Mouse (Mus musculus): Measurements from ENCODE around the gene F3. TPM values are rescaled to one million over a fixed set of nuclear protein-coding genes. Genes with fewer than 3 reads are reported as not detected.

F3 gene
- polyA plus RNA-seq, 1 experiment from 2014 or later = 7.3 TPM

DNA sequence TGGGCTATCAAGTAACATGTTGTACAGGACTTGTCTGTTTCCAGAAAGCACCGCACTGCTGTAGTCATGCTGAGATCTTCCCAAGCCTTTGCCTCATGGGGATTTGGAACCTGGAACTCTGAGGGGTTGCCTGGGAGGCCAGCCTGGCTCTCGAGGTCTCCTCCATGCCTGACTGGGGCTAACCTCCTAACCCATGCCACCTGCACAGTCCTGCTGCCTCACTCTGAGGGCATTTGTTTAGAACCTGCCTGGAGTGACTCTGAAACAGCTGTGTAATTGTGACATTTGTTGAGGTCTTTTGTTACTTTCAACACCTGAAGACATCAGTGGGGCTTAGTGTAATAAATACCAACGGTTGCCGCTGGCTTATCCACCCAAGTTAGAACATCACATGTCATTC lies 11.1 kb upstream of the F3 start:
- no peak overlapping the region for H3K9ac ChIP-seq
- no peak overlapping the region for H3K4me3 ChIP-seq (replicated peaks)
- no peak overlapping the region for H3K27ac ChIP-seq
- no peak overlapping the region for H3K4me2 ChIP-seq
- no peaks in the 10 kb centered on the region for H3K9me3 ChIP-seq
- no peaks in the 10 kb centered on the region for H3K36me3 ChIP-seq (replicated peaks)
- 85% methylated on average over 4 of the region's 4 CpGs for WGBS
- no peak for ATAC-seq (ENCODE audit: low FRiP score)
- no peaks in the 10 kb centered on the region for H3K27me3 ChIP-seq
- H3K4me1 ChIP-seq = peaks cover 5% of the 10 kb centered on the region; the same call in 1 of the 2 replicates

DNA sequence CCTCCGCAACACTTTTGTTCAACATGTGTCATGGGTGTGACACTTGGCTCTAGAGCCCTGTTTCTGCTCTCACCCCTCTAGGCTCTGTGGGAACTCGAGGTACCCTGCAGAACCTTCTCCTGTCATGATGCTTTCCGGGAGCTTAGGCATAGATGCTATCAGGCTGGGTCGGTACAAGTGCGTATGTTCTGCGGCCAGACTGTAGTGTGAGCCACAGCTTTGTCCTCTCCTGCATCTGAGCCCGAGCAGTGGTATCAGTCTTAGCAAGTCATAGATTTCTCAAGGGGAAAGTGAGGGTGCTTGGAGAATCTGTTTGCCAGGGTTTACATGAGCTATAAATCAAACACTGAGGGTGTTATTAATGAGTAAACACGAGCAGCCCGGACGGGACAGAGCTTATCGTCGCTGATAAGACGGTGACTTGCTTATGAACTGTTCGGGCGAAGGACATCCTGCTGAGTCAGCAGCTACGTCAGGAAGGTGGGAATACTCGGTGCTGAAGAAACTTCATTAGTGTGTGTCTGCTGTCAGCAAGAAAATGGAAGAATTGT lies 10.1 kb upstream of the F3 start:
- Histone ChIP-seq H3K9ac (no peak overlapping the region), H3K9me3 (no peaks in the 10 kb centered on the region)
- 82% methylated on average over 17 of the region's 17 CpGs for WGBS

DNA sequence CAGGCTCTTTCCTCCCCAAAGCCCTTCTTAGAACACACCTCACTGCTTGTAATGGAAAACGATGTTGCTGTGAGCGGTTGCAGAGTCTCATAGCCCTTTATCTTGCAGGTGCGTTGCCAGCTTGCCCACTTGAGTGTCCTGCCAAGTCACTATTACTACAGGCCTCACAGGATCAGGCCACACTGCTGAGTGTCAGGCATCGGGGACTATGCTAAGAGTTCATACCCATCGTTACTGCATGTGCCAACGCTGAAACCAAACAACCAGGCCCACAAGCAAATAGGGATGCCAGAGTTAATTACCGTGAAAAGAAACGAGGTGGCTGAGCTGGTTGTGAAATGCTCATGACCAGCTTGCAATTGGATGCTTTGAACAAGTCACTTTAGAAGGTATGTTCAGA lies 9.5 kb upstream of the F3 start:
- H3K27me3 ChIP-seq = no peaks in the 10 kb centered on the region
- no peak for ATAC-seq (ENCODE audit: low FRiP score)

More for the DNA sequence above, 10.1 kb upstream of the F3 start:
- no peak overlapping the region for H3K27ac ChIP-seq
- H3K27me3 ChIP-seq = no peaks in the 10 kb centered on the region
- H3K4me1 ChIP-seq = peaks cover 5% of the 10 kb centered on the region; the same call in 1 of the 2 replicates
- no peak overlapping the region for H3K4me2 ChIP-seq
- ATAC-seq (ENCODE audit: low FRiP score) = no peak
- no peaks in the 10 kb centered on the region for H3K36me3 ChIP-seq (replicated peaks)
- H3K4me3 ChIP-seq (replicated peaks) = no peak overlapping the region

DNA sequence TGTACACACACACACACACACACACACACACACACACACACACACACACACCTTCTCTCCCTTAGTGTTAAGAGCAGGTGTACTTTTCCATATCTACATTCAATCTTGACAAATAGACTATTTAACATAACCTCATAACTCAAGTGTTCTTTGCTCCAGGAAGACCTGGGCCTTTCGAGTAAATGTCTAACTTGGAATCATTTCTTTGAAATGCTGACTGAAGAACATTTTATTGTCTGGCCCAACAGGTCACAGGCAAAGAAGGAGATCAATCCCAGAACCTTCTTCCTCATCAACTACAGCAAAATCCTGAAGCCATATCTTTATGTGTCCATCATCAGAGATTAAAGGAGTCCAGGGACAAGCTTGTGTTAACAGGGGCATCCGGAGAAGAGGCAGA lies 8.9 kb upstream of the F3 start:
- H3K9ac ChIP-seq = no peak overlapping the region
- no peaks in the 10 kb centered on the region for H3K36me3 ChIP-seq (replicated peaks)
- no peaks in the 10 kb centered on the region for H3K27me3 ChIP-seq
- no peak overlapping the region for H3K4me3 ChIP-seq (replicated peaks)
- H3K9me3 ChIP-seq = no peaks in the 10 kb centered on the region
- no peak overlapping the region for H3K4me2 ChIP-seq
- ATAC-seq (ENCODE audit: low FRiP score) = no peak
- WGBS = 91% methylated on average over 2 of the region's 2 CpGs
- H3K27ac ChIP-seq = no peak overlapping the region
- H3K4me1 ChIP-seq = peaks cover 5% of the 10 kb centered on the region; the same call in 1 of the 2 replicates

More for the DNA sequence above, 9.5 kb upstream of the F3 start:
- Histone ChIP-seq H3K9ac (no peak overlapping the region), H3K9me3 (no peaks in the 10 kb centered on the region), H3K4me1 (peaks cover 5% of the 10 kb centered on the region; the same call in 1 of the 2 replicates), H3K27ac (no peak overlapping the region), H3K36me3 (replicated peaks) (no peaks in the 10 kb centered on the region), H3K4me3 (replicated peaks) (no peak overlapping the region), H3K4me2 (no peak overlapping the region)
- WGBS = 67% methylated on average over 8 of the region's 8 CpGs

DNA sequence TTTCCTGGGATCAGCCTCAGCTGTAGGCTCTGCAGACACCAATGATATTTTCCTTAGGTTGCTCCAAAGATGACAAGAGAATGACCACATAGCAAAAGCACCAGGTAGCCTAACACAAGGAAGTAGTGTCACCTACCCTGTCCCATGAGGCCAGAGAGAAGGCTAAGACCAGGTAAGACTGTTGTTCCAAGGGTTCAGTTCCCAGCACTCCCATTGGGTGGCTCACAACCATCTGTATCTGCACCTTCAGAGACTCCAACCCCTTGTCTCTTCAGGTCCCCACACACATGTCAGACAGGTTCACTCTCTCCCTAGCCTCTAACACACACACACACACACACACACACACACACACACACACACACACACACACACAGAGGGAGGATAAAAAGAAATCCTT lies 8.0 kb upstream of the F3 start:
- no peak for ATAC-seq (ENCODE audit: low FRiP score)
- Histone ChIP-seq H3K9ac (no peak overlapping the region), H3K4me3 (replicated peaks) (no peak overlapping the region), H3K27ac (no peak overlapping the region), H3K9me3 (no peaks in the 10 kb centered on the region), H3K4me2 (no peak overlapping the region), H3K27me3 (no peaks in the 10 kb centered on the region), H3K36me3 (replicated peaks) (no peaks in the 10 kb centered on the region), H3K4me1 (peaks cover 5% of the 10 kb centered on the region; the same call in 1 of the 2 replicates)

DNA sequence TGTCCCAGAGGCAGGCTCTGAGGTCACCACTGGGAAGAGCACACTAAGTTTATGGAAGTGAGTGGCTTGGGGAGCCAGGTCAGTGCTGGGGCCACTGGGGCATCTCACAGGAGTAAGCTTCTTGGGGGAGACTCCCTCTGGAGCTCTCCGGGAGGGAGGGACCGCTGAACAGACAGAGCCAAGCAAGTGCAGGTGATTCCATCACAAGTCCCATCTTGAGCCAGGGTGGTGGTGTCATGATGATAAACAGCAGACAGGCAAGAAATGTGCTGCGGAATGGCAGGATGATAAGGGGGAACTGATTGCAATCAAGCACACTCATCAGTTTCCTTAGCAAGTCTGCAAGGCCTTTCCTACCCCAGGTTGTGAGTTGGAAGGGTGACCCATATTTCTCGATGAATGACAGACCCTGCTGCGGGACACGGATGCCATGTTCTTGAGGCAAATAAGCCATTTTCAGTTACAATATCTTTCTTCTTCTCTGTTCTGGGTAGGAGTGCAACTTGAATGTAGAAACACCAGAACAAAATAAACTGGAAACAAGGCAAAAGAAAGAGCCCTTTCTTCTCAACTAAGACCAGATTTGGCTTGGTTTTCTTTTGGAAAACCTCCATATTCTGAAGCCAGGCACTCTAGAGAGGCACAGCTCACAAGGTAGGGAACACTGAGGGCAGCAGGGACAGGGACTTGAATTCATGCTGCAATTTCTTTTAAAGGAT lies 7.4 kb upstream of the F3 start:
- H3K4me2 ChIP-seq = no peak overlapping the region
- no peak for ATAC-seq (ENCODE audit: low FRiP score)
- H3K4me1 ChIP-seq = peaks cover 5% of the 10 kb centered on the region; the same call in 1 of the 2 replicates
- no peaks in the 10 kb centered on the region for H3K27me3 ChIP-seq
- no peaks in the 10 kb centered on the region for H3K36me3 ChIP-seq (replicated peaks)
- no peak overlapping the region for H3K4me3 ChIP-seq (replicated peaks)
- H3K9me3 ChIP-seq = no peaks in the 10 kb centered on the region
- WGBS = 91% methylated on average over 6 of the region's 6 CpGs
- no peak overlapping the region for H3K9ac ChIP-seq
- H3K27ac ChIP-seq = no peak overlapping the region

DNA sequence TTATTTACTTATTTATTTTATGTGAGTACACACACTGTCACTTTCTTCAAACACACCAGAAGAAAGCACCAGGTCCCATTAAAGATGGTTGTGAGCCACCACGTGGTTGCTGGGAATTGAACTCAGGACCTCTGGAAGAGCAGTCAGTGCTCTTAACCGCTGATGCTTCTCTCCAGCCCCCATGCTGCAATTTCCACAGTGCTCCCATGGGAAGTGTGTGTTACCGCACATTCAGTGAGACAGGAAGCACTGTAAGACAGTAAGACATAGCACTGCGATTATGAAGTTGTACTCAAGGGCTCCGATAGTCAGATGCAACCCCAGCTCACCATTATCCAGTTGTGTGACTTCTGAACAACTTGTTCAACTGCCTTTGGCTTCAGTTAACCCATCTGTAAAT lies 6.9 kb upstream of the F3 start:
- Histone ChIP-seq H3K4me2 (no peak overlapping the region), H3K36me3 (replicated peaks) (no peaks in the 10 kb centered on the region), H3K4me1 (peaks cover 10% of the 10 kb centered on the region), H3K4me3 (replicated peaks) (no peak overlapping the region), H3K9ac (no peak overlapping the region), H3K9me3 (no peaks in the 10 kb centered on the region), H3K27ac (no peak overlapping the region), H3K27me3 (peaks cover under 1% of the 10 kb centered on the region; the same call in 1 of the 2 replicates)
- WGBS = 85% methylated on average over 5 of the region's 5 CpGs
- no peak for ATAC-seq (ENCODE audit: low FRiP score)

DNA sequence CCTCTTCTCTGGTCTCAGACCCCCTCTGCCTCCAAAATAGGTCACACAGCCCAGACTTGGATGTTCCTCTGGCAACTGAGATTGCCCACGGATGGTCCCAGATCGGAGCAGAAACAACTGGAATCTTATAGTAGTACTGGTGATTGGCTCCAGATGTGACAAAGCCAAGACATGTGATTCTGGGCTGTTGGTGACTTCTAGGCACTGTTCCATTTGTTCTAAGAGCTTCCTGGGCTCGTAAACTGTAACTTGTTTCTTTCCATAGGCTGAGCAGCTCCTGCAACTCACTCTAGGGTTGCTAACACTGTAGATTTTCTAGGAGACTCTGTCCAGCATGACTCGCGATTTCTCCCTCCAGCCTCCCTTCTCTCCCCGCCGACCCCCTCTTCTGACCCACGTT lies 4.7 kb upstream of the F3 start:
- Histone ChIP-seq H3K36me3 (replicated peaks) (no peaks in the 10 kb centered on the region), H3K9ac (no peak overlapping the region), H3K4me3 (replicated peaks) (no peak overlapping the region), H3K9me3 (no peaks in the 10 kb centered on the region), H3K27ac (no peak overlapping the region), H3K27me3 (peaks cover 8% of the 10 kb centered on the region; the same call in 1 of the 2 replicates), H3K4me2 (no peak overlapping the region), H3K4me1 (peaks cover 24% of the 10 kb centered on the region)
- 81% methylated on average over 8 of the region's 8 CpGs for WGBS
- ATAC-seq (ENCODE audit: low FRiP score) = no peak

DNA sequence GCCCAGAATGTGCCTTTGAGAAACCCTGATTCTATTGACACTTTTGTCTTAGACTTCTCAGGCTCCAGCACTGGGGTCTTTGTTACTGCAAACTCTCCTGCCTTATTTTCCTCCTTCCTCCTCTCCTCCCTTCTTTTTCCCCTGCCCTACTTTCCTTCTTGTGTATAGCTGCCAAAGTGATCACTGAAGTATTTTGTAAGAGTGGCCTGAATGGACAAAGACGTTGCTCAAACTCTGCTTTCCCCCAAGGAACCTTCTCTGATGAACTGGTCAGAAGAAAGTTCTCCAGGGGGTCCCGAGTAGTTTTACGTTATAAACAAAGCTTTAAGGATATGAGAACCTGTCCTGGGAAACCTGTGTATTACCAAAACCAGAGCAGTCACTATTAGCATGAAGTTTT lies 3.6 kb upstream of the F3 start:
- H3K9ac ChIP-seq = no peak overlapping the region
- H3K4me1 ChIP-seq = peaks cover 31% of the 10 kb centered on the region
- no peak overlapping the region for H3K27ac ChIP-seq
- no peak for ATAC-seq (ENCODE audit: low FRiP score)
- 69% methylated on average over 3 of the region's 3 CpGs for WGBS
- H3K9me3 ChIP-seq = no peaks in the 10 kb centered on the region
- H3K4me3 ChIP-seq (replicated peaks) = no peak overlapping the region
- H3K27me3 ChIP-seq = peaks cover 15% of the 10 kb centered on the region; the same call in 1 of the 2 replicates
- no peak overlapping the region for H3K4me2 ChIP-seq
- H3K36me3 ChIP-seq (replicated peaks) = no peaks in the 10 kb centered on the region

DNA sequence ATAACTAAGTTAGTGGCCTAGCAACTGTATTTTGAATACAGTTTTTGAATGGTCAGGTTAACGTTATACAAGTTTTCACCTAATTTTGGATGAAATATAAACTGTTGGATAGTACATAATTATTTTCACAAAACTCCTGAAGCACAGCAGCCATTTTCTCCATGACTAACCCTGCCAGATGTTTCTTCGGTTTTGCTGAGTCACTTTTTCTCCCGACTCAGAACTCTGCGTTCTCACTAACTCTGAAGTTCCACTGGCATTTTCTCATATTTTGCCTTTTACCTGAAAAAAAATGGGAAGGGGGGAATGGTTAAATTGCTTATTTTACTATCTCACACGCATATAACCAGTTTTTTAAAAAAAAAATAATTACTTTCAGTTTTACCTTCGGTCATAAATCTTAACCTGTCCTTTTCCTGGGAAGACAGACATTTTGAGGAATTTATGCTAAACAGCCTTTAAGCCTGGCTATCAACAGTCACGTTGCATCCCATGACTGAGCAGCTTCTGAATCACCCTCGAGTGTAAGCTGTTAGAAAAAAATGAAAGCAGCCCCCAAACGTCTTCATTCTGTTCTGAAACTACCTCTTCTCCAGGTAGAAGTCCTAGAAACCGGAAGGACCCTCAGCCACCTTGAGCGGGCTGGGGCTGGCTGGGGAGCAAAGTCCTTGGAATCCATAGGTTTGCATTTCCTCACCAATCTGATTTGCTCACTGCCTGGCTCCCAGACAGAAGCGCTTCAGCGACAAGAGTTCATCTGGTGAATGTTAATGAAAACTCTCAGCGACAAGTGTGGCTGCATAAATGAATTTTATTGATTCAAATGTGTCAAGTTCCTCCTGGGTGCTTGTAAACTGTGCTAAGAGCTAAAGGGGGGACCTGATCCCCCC lies 2.3 kb upstream of the F3 start:
- Histone ChIP-seq H3K4me1 (peaks cover 34% of the 10 kb centered on the region), H3K4me3 (replicated peaks) (no peak overlapping the region), H3K27me3 (peaks cover 20% of the 10 kb centered on the region; the same call in 1 of the 2 replicates), H3K9me3 (no peaks in the 10 kb centered on the region), H3K9ac (no peak overlapping the region), H3K36me3 (replicated peaks) (no peaks in the 10 kb centered on the region), H3K4me2 (no peak overlapping the region), H3K27ac (no peak overlapping the region)
- no peak for ATAC-seq (ENCODE audit: low FRiP score)
- WGBS = 54% methylated on average over 14 of the region's 14 CpGs

DNA sequence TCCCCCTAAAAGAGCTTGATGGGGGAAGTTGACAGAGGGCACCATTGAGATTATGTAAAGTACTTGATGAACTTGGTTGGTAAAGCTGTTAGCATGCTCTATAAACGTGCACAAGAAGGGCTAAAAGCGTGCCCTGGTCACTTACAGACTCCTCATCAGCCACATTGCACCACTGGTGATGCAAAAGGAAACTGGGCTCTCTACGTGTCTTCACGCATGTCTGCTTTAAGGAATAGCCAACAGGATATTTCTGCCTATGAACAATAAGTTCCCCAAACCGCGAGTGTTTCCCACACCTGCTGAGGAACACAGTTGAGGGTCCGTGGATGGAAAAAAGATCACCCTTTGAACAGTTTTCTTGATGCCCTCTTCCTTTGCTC lies 1.7 kb upstream of the F3 start:
- no peak overlapping the region for H3K9ac ChIP-seq
- H3K9me3 ChIP-seq = no peaks in the 10 kb centered on the region
- H3K4me1 ChIP-seq = peaks cover 34% of the 10 kb centered on the region
- H3K4me2 ChIP-seq = no peak overlapping the region
- 63% methylated on average over 7 of the region's 7 CpGs for WGBS
- no peak overlapping the region for H3K4me3 ChIP-seq (replicated peaks)
- no peaks in the 10 kb centered on the region for H3K36me3 ChIP-seq (replicated peaks)
- H3K27me3 ChIP-seq = peaks cover 20% of the 10 kb centered on the region; the same call in 1 of the 2 replicates
- H3K27ac ChIP-seq = no peak overlapping the region
- no peak for ATAC-seq (ENCODE audit: low FRiP score)

DNA sequence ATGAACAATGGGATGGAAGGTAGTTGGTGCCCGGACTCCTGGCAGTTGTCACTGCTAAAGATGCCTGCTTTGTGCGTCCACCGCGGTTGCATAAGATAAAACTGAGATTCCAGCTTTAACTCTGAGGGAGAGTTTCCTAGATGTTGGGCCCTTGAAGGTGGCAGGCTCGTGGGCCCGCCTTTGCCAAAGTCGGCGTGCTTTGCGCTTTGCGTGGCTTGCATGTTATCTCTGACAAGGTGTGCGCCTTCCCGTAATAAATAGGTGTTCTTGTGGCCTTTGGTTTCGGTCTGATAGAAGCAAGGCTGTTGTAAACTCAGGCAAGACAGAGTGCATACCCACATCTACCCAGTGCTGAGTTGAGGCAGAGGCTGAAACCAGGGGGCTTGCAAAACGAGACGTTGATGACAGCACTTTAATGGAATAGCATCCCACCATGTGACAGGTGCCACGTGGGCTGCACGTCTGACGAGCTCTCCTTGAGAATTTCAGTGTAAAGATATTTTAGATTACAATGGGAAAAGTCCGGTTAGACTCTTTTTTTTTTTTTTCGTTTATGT lies 709 bp downstream of the F3 start:
- Histone ChIP-seq H3K4me2 (peak overlapping the region; percentile 86), H3K9ac (peak overlapping the region; percentile 65), H3K27ac (no peak overlapping the region), H3K9me3 (no peaks in the 10 kb centered on the region), H3K4me1 (peaks cover 34% of the 10 kb centered on the region), H3K36me3 (replicated peaks) (no peaks in the 10 kb centered on the region), H3K4me3 (replicated peaks) (peak overlapping the region; percentile 61), H3K27me3 (peaks cover 20% of the 10 kb centered on the region; the same call in 1 of the 2 replicates)
- WGBS = 6% methylated on average over 20 of the region's 20 CpGs
- ATAC-seq (ENCODE audit: low FRiP score) = no peak
